ENCODE assay signal across 12 mouse cellular contexts in the genomic region with DNA sequence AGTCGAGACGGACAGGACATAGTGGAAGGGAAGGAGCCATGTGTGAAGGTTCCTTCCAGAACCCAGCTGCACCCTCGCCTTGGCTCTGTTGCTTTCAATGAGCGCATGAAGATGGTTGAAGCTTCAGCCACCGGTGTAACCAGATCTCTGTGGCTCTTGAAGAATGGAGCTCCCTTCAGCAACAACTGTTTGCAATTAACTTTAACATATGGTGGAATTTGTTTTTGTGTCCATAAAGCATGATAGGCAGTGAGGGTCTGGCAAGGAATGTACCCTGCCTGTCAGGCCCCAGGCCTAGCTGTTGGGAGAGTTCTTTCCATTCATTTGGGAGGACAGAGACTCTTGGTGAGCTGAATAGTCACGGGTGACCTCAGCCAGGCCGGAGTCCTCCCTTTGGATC.
"Had no signal": no experiment of that assay in that cellular context is flagged by ENCODE, and none has a peak within 500 bp of the region (broad histone marks: within the 10 kb centered on the region; RNA-seq: fewer than 3 reads in every experiment).

No protein-coding gene starts in this region.

- H3K36me3 ChIP-seq: midbrain, embryonic 12.5 days had no signal

- H3K27me3 ChIP-seq: megakaryocyte, embryonic 14.5 days had no signal

- H3K27ac ChIP-seq: macrophage; midbrain, embryonic 12.5 days had no signal

- H3K4me1 ChIP-seq: megakaryocyte, embryonic 14.5 days; midbrain, embryonic 12.5 days had no signal

- H3K4me2 ChIP-seq: liver, embryonic 11.5 days; lung, embryonic 14.5 days; midbrain, embryonic 12.5 days had no signal

- H3K9me3 ChIP-seq: megakaryocyte, embryonic 14.5 days; midbrain, embryonic 12.5 days had no signal

- H3K9ac ChIP-seq: lung, embryonic 14.5 days; midbrain, embryonic 12.5 days had no signal

- H3K4me3 ChIP-seq: megakaryocyte, embryonic 14.5 days; midbrain, embryonic 12.5 days had no signal

- DNase-seq: kidney, adult 18-20 months; kidney, postnatal 10 days; kidney, postnatal 4 days; left cerebral cortex, postnatal 4 days; lung, embryonic 14.5 days; lung, postnatal 10 days; right cerebral cortex, postnatal 14 days; thymus, postnatal 4 days had no signal
